Mouse (Mus musculus): ENCODE measurements around the gene Armc7.

- TF ChIP-seq GATA1 (IDR thresholded peaks at IDR 0.05; ENCODE audit: low read length) (no peak), TAL1 (IDR thresholded peaks at IDR 0.05; ENCODE audit: low read length) (no peak)
These were observed 42.7 kb upstream of the Armc7 start for GRCm38 (mm10) chr11:115432814-115433213.
